Comparison of ENCODE assay signal across 9 mouse cellular contexts in genomic region chr14:8242388-8242920, GRCm38 (mm10). TPM values are rescaled to one million over a fixed set of nuclear protein-coding genes. Genes with fewer than 3 reads are reported as not detected.
DNase-seq lines count a peak whose midpoint lies in the region; ATAC-seq and TF ChIP-seq lines count a peak whose summit lies in the region.
"Had no signal": no experiment of that assay in that cellular context is flagged by ENCODE, and none has a peak within 500 bp of the region (broad histone marks: within the 10 kb centered on the region; RNA-seq: fewer than 3 reads in every experiment).

No protein-coding gene starts in this region.

- no peaks in the 10 kb centered on the region for H3K27me3 ChIP-seq in kidney, postnatal 0 days (ENCODE audit: insufficient read depth, low read length)
- no peaks in the 10 kb centered on the region for H3K27me3 ChIP-seq in lung, embryonic 14.5 days (ENCODE audit: insufficient read depth, low read length)
- no peaks in the 10 kb centered on the region for H3K27me3 ChIP-seq in small intestine, adult 2 months (ENCODE audit: control insufficient read depth, insufficient read depth, low read length)
- H3K27me3 ChIP-seq: limb, embryonic 15.5 days had no signal

- TF ChIP-seq POLR2A in small intestine, adult 2 months (IDR thresholded peaks at IDR 0.05; ENCODE audit: low read depth, low read length): no peak

- no peaks in the 10 kb centered on the region for H3K9me3 ChIP-seq in kidney, postnatal 0 days (replicated peaks; ENCODE audit: low read length)
- H3K9me3 ChIP-seq in lung, embryonic 14.5 days (ENCODE audit: low read depth, low read length): no peaks in the 10 kb centered on the region
- H3K9me3 ChIP-seq: limb, embryonic 15.5 days had no signal

- 0 out of 2 replicates have a peak, but pooled peaks cover 4% of the 10 kb centered on the region for H3K4me1 ChIP-seq in kidney, postnatal 0 days (replicated peaks; ENCODE audit: insufficient read depth, low read length)
- no peaks in the 10 kb centered on the region for H3K4me1 ChIP-seq in lung, embryonic 14.5 days (ENCODE audit: insufficient read depth)
- H3K4me1 ChIP-seq in small intestine, adult 2 months (ENCODE audit: control insufficient read depth, insufficient read depth, insufficient read length, low read length): peaks cover 2% of the 10 kb centered on the region; the same call in 1 of the 2 replicates
- H3K4me1 ChIP-seq: limb, embryonic 15.5 days had no signal

- no peak overlapping the region for H3K4me2 ChIP-seq in kidney, postnatal 0 days (ENCODE audit: low read length)
- H3K4me2 ChIP-seq in lung, embryonic 14.5 days: no peak overlapping the region
- H3K4me2 ChIP-seq: limb, embryonic 15.5 days had no signal

- no peak overlapping the region for H3K9ac ChIP-seq in kidney, postnatal 0 days (ENCODE audit: low read depth, low read length)
- H3K9ac ChIP-seq in lung, embryonic 14.5 days: no peak overlapping the region
- H3K9ac ChIP-seq: limb, embryonic 15.5 days had no signal

- peak; percentile 66 for TF ChIP-seq CTCF in kidney, postnatal 0 days (IDR thresholded peaks at IDR 0.05; ENCODE audit: low read depth)
- TF ChIP-seq CTCF in lung, embryonic 14.5 days (IDR thresholded peaks at IDR 0.05; ENCODE audit: low read depth): peak; percentile 72
- peak; percentile 50; the same call in 1 of the 2 replicates for TF ChIP-seq CTCF in small intestine, adult 2 months (IDR thresholded peaks at IDR 0.05; ENCODE audit: extremely low read depth, insufficient read length, insufficient replicate concordance, low read depth, low read length)

- no peak overlapping the region for H3K4me3 ChIP-seq in kidney, postnatal 0 days (replicated peaks; ENCODE audit: low read depth, low read length)
- H3K4me3 ChIP-seq in lung, embryonic 14.5 days (ENCODE audit: low read depth, low read length): no peak overlapping the region
- H3K4me3 ChIP-seq in small intestine, adult 2 months (ENCODE audit: low read depth, low read length): no peak overlapping the region
- H3K4me3 ChIP-seq: limb, embryonic 15.5 days had no signal

- DNase-seq in left cerebral cortex, adult 18-20 months (ENCODE audit: low spot score in 2 of 2): peak; percentile 14 to 54
- no peak for DNase-seq in left cerebral cortex, adult 11 months (ENCODE audit: low spot score)
- DNase-seq in cerebellum, postnatal 10 days: peak; percentile 70 to 72
- DNase-seq in frontal cortex, postnatal 25 days (ENCODE audit: low spot score in 2 of 2): peak; percentile 29 to 39
- peak; percentile 50 for DNase-seq in kidney, postnatal 0 days (ENCODE audit: low spot score)
- peak; percentile 54 for DNase-seq in lung, embryonic 14.5 days
- no peak for DNase-seq in spleen, postnatal 36 days (ENCODE audit: low spot score in 2 of 2)

- H3K27ac ChIP-seq in kidney, postnatal 0 days: no peak overlapping the region
- no peak overlapping the region for H3K27ac ChIP-seq in lung, embryonic 14.5 days (ENCODE audit: low read depth)
- H3K27ac ChIP-seq in small intestine, adult 2 months (ENCODE audit: insufficient read depth, low read depth, low read length): no peak overlapping the region
- H3K27ac ChIP-seq: limb, embryonic 15.5 days had no signal

- WGBS in kidney, postnatal 0 days: 51% methylated on average over 5 of the region's 5 CpGs
- 55% methylated on average over 5 of the region's 5 CpGs for WGBS in lung, embryonic 14.5 days
- 67% methylated on average over 5 of the region's 5 CpGs for WGBS in small intestine, adult 2 months

- ATAC-seq in kidney, postnatal 0 days (replicated peaks; ENCODE audit: low FRiP score, low read depth): peak; percentile 60
- peak; percentile 60; the same call in 1 of the 2 replicates for ATAC-seq in lung, embryonic 14.5 days (ENCODE audit: insufficient read depth)

- no peaks in the 10 kb centered on the region for H3K36me3 ChIP-seq in kidney, postnatal 0 days (ENCODE audit: insufficient read depth, low read length)
- no peaks in the 10 kb centered on the region for H3K36me3 ChIP-seq in lung, embryonic 14.5 days (ENCODE audit: insufficient read depth)
- H3K36me3 ChIP-seq in small intestine, adult 2 months (ENCODE audit: control insufficient read depth, insufficient read depth, low read length): no peaks in the 10 kb centered on the region
- H3K36me3 ChIP-seq: limb, embryonic 15.5 days had no signal

RNA-seq across cellular contexts. Expression of gene Acox2, which starts 16.7 kb away (rescaled TPM):
- not detected for total RNA-seq in left cerebral cortex, adult 18-20 months (2021)
- 6.2 and 7.1 TPM in 2 replicates for polyA plus RNA-seq in kidney, postnatal 0 days (2015; fragmentation: Nextera tagmentation; extraction: Ambion mirVana)
- 0.47 and 0.78 TPM in 2 replicates for polyA plus RNA-seq in lung, embryonic 14.5 days (2014; fragmentation: Nextera tagmentation; extraction: Ambion mirVana)
- 4.0 and 7.1 TPM in 2 replicates for polyA plus RNA-seq in small intestine, adult 2 months (2012; rRNA removed)

RNA-seq across cellular contexts. Expression of gene Kctd6, which starts 28.5 kb away (rescaled TPM):
- 10 to 100 TPM; 40.9 to 43.6 TPM for total RNA-seq in left cerebral cortex, adult 18-20 months (2021)
- polyA plus RNA-seq in kidney, postnatal 0 days (2015; fragmentation: Nextera tagmentation; extraction: Ambion mirVana): 30.2 and 34.1 TPM in 2 replicates
- polyA plus RNA-seq in lung, embryonic 14.5 days (2014; fragmentation: Nextera tagmentation; extraction: Ambion mirVana): 15.6 and 16.6 TPM in 2 replicates
- polyA plus RNA-seq in small intestine, adult 2 months (2012; rRNA removed): 3.9 and 5.7 TPM in 2 replicates

Comparison
In these comparisons a context has a peak if more than half of its experiments do, and no peak if none do; other contexts are left out.
1. DNase-seq: peak in left cerebral cortex, adult 18-20 months (2 of 2), cerebellum, postnatal 10 days (2 of 2), frontal cortex, postnatal 25 days (2 of 2), kidney, postnatal 0 days (single experiment) and lung, embryonic 14.5 days (single experiment); none in left cerebral cortex, adult 11 months (single experiment) and spleen, postnatal 36 days (0 of 2).
2. Peak in every context shown above with its lines, with median percentiles within 50 percentile points of each other: CTCF ChIP-seq.